Mouse (Mus musculus) CH12.LX (cell line): ENCODE results near the gene Fam13a.

Source experiments
- CHD2 ChIP-seq: IDR thresholded peaks from 2 replicates; pipeline ENCODE4 v1.6.1; 2011; ENCODE audit warnings: low read length, improper control_type of control experiment
- CTCF ChIP-seq, 2 experiments: IDR thresholded peaks in 1 of 2; conservative IDR thresholded peaks in 1 of 2; 2 replicates each; pipeline ENCODE4 v1.5.1; 2011 to 2012; ENCODE audit warnings: low read depth in 2 of 2, low read length in 2 of 2, improper control_type of control experiment in 1 of 2, inconsistent platforms in 1 of 2, mild to moderate bottlenecking in 1 of 2, moderate library complexity in 1 of 2
- E2F4 ChIP-seq: IDR thresholded peaks from 2 replicates; pipeline ENCODE4 v1.6.1; 2011; ENCODE audit warnings: low read depth, low read length, improper control_type of control experiment; ENCODE audit not compliant: insufficient replicate concordance
- EP300 ChIP-seq: IDR thresholded peaks from 2 replicates; pipeline ENCODE4 v1.6.1; 2011; ENCODE audit warnings: low read length, improper control_type of control experiment
- MAFK ChIP-seq: IDR thresholded peaks from 2 replicates; pipeline ENCODE4 v1.6.1; 2011; ENCODE audit warnings: low read length, improper control_type of control experiment; ENCODE audit not compliant: insufficient replicate concordance
- MAZ ChIP-seq: IDR thresholded peaks from 2 replicates; pipeline ENCODE4 v1.6.1; 2012; ENCODE audit warnings: low read depth, mild to moderate bottlenecking, inconsistent platforms, low read length, improper control_type of control experiment, moderate library complexity
- NRF1 ChIP-seq: IDR thresholded peaks from 2 replicates; pipeline ENCODE4 v1.6.1; 2014; ENCODE audit warnings: low read depth, mild to moderate bottlenecking, inconsistent platforms, low read length, improper control_type of control experiment, moderate library complexity
- POLR2A ChIP-seq: IDR thresholded peaks from 2 replicates; pipeline ENCODE4 v1.6.1; 2011; ENCODE audit warnings: low read depth, mild to moderate bottlenecking, improper control_type of control experiment, low read length
- RAD21 ChIP-seq: IDR thresholded peaks from 2 replicates; pipeline ENCODE4 v1.6.1; 2011; ENCODE audit warnings: low read depth, mild to moderate bottlenecking, low read length, improper control_type of control experiment, moderate library complexity
- RCOR1 ChIP-seq: conservative IDR thresholded peaks from 2 replicates; pipeline ENCODE4 v1.6.1; 2012; ENCODE audit warnings: low read depth, mild to moderate bottlenecking, inconsistent platforms, low read length, improper control_type of control experiment
- TCF12 ChIP-seq: IDR thresholded peaks from 2 replicates; pipeline ENCODE4 v1.6.1; 2014; ENCODE audit warnings: low read depth, mild to moderate bottlenecking, inconsistent platforms, low read length, improper control_type of control experiment
- UBTF ChIP-seq: IDR thresholded peaks from 2 replicates; pipeline ENCODE4 v1.6.1; 2012; ENCODE audit warnings: low read depth, mild to moderate bottlenecking, inconsistent platforms, low read length, improper control_type of control experiment, moderate library complexity
- ZC3H11A ChIP-seq: IDR thresholded peaks from 2 replicates; pipeline ENCODE4 v1.6.1; 2012; ENCODE audit warnings: low read depth, mild to moderate bottlenecking, inconsistent platforms, low read length, improper control_type of control experiment
- ZNF384 ChIP-seq: IDR thresholded peaks from 2 replicates; pipeline ENCODE4 v1.6.1; 2012; ENCODE audit warnings: low read depth, low read length, improper control_type of control experiment, inconsistent platforms

DNA sequence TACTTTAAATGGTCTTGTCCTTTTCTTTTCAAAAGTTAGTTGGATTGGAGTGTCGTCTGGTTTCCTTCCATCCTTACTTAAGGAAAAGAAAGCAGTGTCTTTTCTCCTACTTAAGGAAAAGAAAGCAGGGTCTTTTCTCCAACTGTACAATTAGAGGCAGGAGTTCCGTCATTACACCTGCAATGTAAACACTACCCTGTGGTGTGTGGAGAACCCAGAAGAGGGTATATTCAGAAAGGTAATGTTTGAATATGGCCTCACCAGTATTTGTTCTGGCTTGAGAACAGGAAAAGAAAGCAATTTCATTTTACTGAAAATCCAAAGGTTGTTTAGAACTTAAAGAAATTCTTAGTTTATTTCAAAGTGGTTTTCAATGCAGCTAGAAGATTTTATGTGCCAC is 9.6 kb downstream of the Fam13a start:
- TF ChIP-seq CTCF (conservative IDR thresholded peaks at IDR 0.05 in 1 of 2, IDR thresholded peaks at IDR 0.05 in 1 of 2; ENCODE audit: low read depth in 2 of 2, low read length in 2 of 2) (no peak), TCF12 (no peak), POLR2A (no peak), EP300 (no peak), ZNF384 (no peak), MAZ (no peak), RCOR1 (no peak), MAFK (no peak), ZC3H11A (no peak), NRF1 (no peak), RAD21 (no peak), UBTF (no peak), CHD2 (no peak), E2F4 (no peak)
